Mouse (Mus musculus): ENCODE data around the gene Avpi1.
A peak's percentile ranks its signal among the peaks of the same experiment; 100 is the strongest.

DNA sequence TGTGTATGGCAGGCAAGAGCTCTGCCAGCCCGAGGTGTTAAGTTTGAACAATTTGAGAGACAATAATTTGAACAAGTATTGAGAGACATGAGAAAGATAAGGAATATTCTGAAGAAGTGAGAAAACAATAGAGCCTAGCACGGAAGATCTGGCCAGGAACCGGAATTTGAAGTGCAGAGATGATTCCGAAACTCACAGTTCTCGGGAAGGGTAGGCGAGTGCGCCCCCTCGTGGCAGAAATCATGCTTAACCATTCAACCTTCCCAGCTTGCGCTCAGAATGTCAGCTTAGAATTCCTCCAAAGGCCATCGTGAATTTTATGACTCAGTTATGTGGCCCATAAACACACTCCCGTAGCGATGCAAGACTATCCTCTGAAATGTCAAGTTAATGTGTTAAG lies 37.3 kb upstream of the Avpi1 start:
- TF ChIP-seq CTCF (IDR thresholded peaks at IDR 0.05; ENCODE audit: borderline replicate concordance, insufficient read depth, low read depth, low read length) (peak; percentile 93), POLR2A (IDR thresholded peaks at IDR 0.05; ENCODE audit: borderline replicate concordance, insufficient read depth, low read length) (no peak)

Measured in cerebellum, adult 2 months (tissue).